Mouse (Mus musculus) heart, embryonic 11.5 days (tissue): ENCODE data around the gene Mif4gd. TPM values are rescaled to one million over a fixed set of nuclear protein-coding genes. Genes with fewer than 3 reads are reported as not detected.

Source experiments
- ATAC-seq: fragments of 200-750 bp; cut with Nextera tagmentation; replicated peaks from 2 replicates; pipeline ENCODE4 v1.8.0; 2017; ENCODE audit warnings: moderate library complexity; ENCODE audit not compliant: insufficient number of reproducible peaks, low FRiP score, low TSS enrichment
- H3K27ac ChIP-seq: fragments of 300-500 bp; sonication (generic); 2 replicates; pipeline ENCODE4 v1.5.1; 2014; ENCODE audit warnings: mild to moderate bottlenecking, low read depth, low read length
- H3K27me3 ChIP-seq: fragments of 300-500 bp; sonication (generic); 2 replicates; pipeline ENCODE4 v1.6.1; 2014; ENCODE audit warnings: mild to moderate bottlenecking, low read length, mixed read lengths; ENCODE audit not compliant: control insufficient read depth, insufficient read depth
- H3K36me3 ChIP-seq: fragments of 300-500 bp; sonication (generic); 2 replicates; pipeline ENCODE4 v1.6.1; 2014; ENCODE audit warnings: mild to moderate bottlenecking, low read length, moderate library complexity, mixed read lengths; ENCODE audit not compliant: control insufficient read depth, insufficient read depth
- H3K4me1 ChIP-seq: fragments of 300-500 bp; sonication (generic); 2 replicates; pipeline ENCODE4 v1.6.1; 2014; ENCODE audit warnings: low read length; ENCODE audit not compliant: control insufficient read depth, insufficient read depth
- H3K4me2 ChIP-seq: fragments of 300-500 bp; sonication (generic); 2 replicates; pipeline ENCODE4 v1.6.1; 2014; ENCODE audit warnings: mild to moderate bottlenecking, moderate library complexity
- H3K4me3 ChIP-seq: fragments of 300-500 bp; sonication (generic); 2 replicates; pipeline ENCODE4 v1.5.1; 2014; ENCODE audit warnings: low read depth, low read length
- H3K9ac ChIP-seq: fragments of 300-500 bp; sonication (generic); 2 replicates; pipeline ENCODE4 v1.6.1; 2014; ENCODE audit warnings: mild to moderate bottlenecking, low read depth, low read length, moderate library complexity
- H3K9me3 ChIP-seq: fragments of 300-500 bp; sonication (generic); replicated peaks from 2 replicates; pipeline ENCODE4 v1.6.1; 2016; ENCODE audit warnings: low read length; ENCODE audit not compliant: control insufficient read depth
- WGBS: fragments of 180-500 bp; shearing (Covaris S2); extraction: QIAGEN DNeasy Blood & Tissue Kit; methylation state at CpG from one replicate; pipeline ENCODE4 v1.1.7; 2014; ENCODE audit not compliant: insufficient replicate concordance; 5-methylcytosine and 5-hydroxymethylcytosine counted together
- polyA plus RNA-seq: library from polyadenylated mRNA; unstranded; fragments of >200 nt; fragmentation: Nextera tagmentation; extraction: Ambion mirVana; gene quantifications from 2 replicates; pipeline ENCODE4 v1.2.1, GENCODE M21; 2014

The Mif4gd gene
- polyA plus RNA-seq, 1 experiment from 2014 or later, result 22.7 TPM

GRCm38 (mm10) chr11:115619949-115620348 lies 7.2 kb upstream of the Mif4gd start:
- no peaks in the 10 kb centered on the region for H3K27me3 ChIP-seq
- H3K9me3 ChIP-seq, result no peaks in the 10 kb centered on the region
- H3K4me2 ChIP-seq, result no peak overlapping the region
- H3K4me3 ChIP-seq, result no peak overlapping the region
- H3K27ac ChIP-seq, result no peak overlapping the region
- peaks cover 18% of the 10 kb centered on the region for H3K36me3 ChIP-seq
- no peak overlapping the region for H3K9ac ChIP-seq
- WGBS, result 93% methylated on average over 7 of the region's 7 CpGs
- no peak for ATAC-seq
- H3K4me1 ChIP-seq, result peaks cover 2% of the 10 kb centered on the region; the same call in 1 of the 2 replicates

GRCm38 (mm10) chr11:115618732-115619516 lies 6.2 kb upstream of the Mif4gd start:
- Histone ChIP-seq H3K4me2 (no peak overlapping the region), H3K27me3 (no peaks in the 10 kb centered on the region), H3K4me1 (peaks cover 6% of the 10 kb centered on the region), H3K9ac (no peak overlapping the region), H3K4me3 (no peak overlapping the region), H3K9me3 (no peaks in the 10 kb centered on the region), H3K36me3 (peaks cover 18% of the 10 kb centered on the region), H3K27ac (no peak overlapping the region)
- 85% methylated on average over 16 of the region's 16 CpGs for WGBS
- no peak for ATAC-seq

DNA sequence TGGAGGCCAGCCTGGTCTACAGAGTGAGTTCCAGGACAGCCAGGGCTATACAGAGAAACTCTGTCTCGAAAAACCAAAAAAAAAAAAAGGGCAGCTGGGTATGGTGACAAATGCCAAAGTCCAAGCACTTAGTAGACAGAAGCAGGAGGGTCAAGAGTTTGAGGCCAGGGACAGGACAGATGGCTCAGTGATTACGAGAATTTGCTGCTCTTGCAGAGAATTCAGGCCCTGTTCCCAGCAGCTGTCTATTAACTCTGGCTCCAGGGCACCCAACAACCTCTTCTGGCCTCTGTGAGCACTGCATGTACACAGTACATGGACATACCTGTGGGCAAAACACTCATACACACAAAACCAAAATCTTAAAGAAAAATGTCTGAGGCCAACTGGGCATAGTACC lies 5.2 kb upstream of the Mif4gd start:
- no peaks in the 10 kb centered on the region for H3K9me3 ChIP-seq
- H3K9ac ChIP-seq, result no peak overlapping the region
- ATAC-seq, result no peak
- H3K4me2 ChIP-seq, result no peak overlapping the region
- 88% methylated on average over 2 of the region's 2 CpGs for WGBS
- no peak overlapping the region for H3K4me3 ChIP-seq
- H3K27ac ChIP-seq, result no peak overlapping the region
- H3K36me3 ChIP-seq, result peaks cover 15% of the 10 kb centered on the region
- H3K27me3 ChIP-seq, result no peaks in the 10 kb centered on the region
- peaks cover 14% of the 10 kb centered on the region for H3K4me1 ChIP-seq

- no peak overlapping the region for H3K27ac ChIP-seq
- no peak overlapping the region for H3K4me2 ChIP-seq
- H3K4me1 ChIP-seq, result peaks cover 14% of the 10 kb centered on the region
- no peak overlapping the region for H3K9ac ChIP-seq
- no peaks in the 10 kb centered on the region for H3K9me3 ChIP-seq
- peaks cover 7% of the 10 kb centered on the region for H3K36me3 ChIP-seq
- 69% methylated on average over 6 of the region's 6 CpGs for WGBS
- no peak for ATAC-seq
- H3K4me3 ChIP-seq, result no peak overlapping the region
- H3K27me3 ChIP-seq, result no peaks in the 10 kb centered on the region
These were observed 4.1 kb upstream of the Mif4gd start for GRCm38 (mm10) chr11:115616893-115617292.

- Histone ChIP-seq H3K4me2 (no peak overlapping the region), H3K9me3 (no peaks in the 10 kb centered on the region), H3K9ac (no peak overlapping the region), H3K4me1 (peaks cover 18% of the 10 kb centered on the region), H3K27me3 (no peaks in the 10 kb centered on the region), H3K27ac (no peak overlapping the region), H3K36me3 (peaks cover 7% of the 10 kb centered on the region), H3K4me3 (no peak overlapping the region)
- no peak for ATAC-seq
- 92% methylated on average over 7 of the region's 7 CpGs for WGBS
These were observed 3.6 kb upstream of the Mif4gd start for GRCm38 (mm10) chr11:115616371-115616770.

DNA sequence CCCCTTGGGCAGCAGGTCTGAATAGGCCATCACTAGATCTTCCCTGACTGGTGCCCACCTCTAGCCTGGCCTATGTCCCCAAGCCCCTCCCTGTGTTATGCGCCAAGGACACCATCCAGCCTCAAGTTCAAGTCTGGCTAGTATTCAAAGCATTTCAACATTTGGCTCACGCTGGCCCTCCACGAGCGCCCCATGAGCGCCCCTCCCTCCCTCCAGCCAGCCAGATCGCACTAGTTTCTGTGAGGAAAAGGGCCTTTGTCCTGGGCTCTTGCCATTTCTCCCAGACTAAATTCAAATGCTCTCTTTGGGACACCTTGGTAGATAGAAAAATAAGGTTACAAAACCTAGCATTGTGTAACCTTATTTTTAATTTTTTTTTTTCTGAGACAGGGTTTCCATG lies 3.1 kb upstream of the Mif4gd start:
- H3K4me3 ChIP-seq, result no peak overlapping the region
- 91% methylated on average over 6 of the region's 6 CpGs for WGBS
- H3K27ac ChIP-seq, result no peak overlapping the region
- no peaks in the 10 kb centered on the region for H3K27me3 ChIP-seq
- no peak overlapping the region for H3K9ac ChIP-seq
- H3K4me2 ChIP-seq, result no peak overlapping the region
- ATAC-seq, result no peak
- no peaks in the 10 kb centered on the region for H3K9me3 ChIP-seq
- peaks cover 18% of the 10 kb centered on the region for H3K4me1 ChIP-seq
- peaks cover 7% of the 10 kb centered on the region; the same call in 1 of the 2 replicates for H3K36me3 ChIP-seq

DNA sequence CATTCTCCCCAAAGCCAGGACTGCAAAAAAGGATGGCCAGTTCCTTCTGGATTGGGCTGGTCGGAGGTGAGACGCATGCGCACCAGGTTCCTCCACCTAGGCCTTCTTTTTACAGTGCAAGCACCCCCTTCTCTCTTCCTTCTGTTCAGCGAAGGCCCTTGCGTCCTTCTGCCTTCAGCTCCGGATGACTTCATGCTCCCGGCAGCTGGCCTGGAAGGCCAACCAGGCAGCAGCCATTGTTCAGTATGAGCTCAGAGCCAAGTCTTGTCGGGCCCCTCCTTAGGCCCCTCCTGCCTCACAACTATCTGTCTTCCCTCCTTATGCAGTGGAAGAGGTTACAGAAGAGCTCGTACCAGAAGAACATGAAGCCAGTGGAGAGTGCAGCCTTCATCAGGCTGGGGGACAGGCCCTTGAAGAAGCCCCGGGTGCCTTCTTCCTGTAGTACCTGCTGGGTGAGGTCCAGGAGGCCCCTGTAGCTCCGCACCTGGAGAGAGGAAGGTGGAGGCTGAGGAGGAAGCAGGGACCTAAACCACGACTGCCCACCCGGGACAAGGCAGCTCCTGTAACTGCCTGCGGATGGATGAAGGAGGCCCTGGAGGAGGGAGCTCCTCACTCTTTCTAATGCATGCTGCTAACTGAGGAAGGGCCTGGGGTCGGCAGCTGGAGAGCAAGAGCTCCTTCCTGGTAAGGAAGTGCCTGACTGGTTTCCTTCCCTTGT lies 2.5 kb upstream of the Mif4gd start:
- H3K9me3 ChIP-seq, result no peaks in the 10 kb centered on the region
- no peak overlapping the region for H3K9ac ChIP-seq
- no peak overlapping the region for H3K4me3 ChIP-seq
- H3K4me2 ChIP-seq, result no peak overlapping the region
- ATAC-seq, result no peak
- peaks cover 7% of the 10 kb centered on the region; the same call in 1 of the 2 replicates for H3K36me3 ChIP-seq
- no peak overlapping the region for H3K27ac ChIP-seq
- H3K4me1 ChIP-seq, result peaks cover 18% of the 10 kb centered on the region
- no peaks in the 10 kb centered on the region for H3K27me3 ChIP-seq
- WGBS, result 77% methylated on average over 15 of the region's 15 CpGs

DNA sequence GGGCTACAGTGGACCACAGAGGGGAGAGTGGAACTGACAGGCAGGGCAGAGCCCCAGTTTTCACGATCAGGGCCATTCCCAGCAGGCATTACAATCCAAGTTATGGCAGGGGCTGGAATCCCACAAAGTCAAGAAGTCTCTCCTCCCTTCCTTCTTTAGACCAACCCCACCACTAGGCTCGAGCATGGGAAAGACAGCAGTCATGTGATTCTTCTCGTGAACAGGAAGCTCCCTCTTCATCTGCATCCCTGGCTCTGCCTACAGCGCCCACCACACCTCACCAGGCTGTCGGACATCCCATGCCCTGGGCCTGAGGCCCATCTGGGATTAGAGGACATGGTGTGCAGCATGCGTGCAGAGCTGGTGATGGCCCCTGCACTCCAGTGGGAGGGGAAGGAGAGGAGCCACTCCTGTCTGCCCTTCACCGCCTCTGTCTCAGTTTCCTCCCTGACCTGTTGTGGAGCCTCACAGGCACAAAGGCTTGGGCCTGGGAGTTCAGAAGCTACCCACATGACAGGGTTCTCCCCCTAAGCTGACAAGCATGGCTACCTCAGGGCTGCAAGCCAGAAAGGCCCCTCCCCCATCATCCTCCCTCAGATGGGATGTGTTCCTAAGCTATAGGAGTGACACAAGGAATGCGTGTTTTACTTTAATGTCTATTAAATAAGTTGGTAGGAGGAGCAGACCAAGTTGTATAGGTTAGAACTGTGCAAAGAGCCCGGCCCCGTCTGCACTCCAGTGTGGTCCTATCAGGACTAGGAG lies 1.8 kb upstream of the Mif4gd start:
- Histone ChIP-seq H3K4me3 (no peak overlapping the region), H3K27ac (no peak overlapping the region), H3K36me3 (peaks cover 7% of the 10 kb centered on the region; the same call in 1 of the 2 replicates), H3K9ac (no peak overlapping the region), H3K9me3 (no peaks in the 10 kb centered on the region), H3K4me2 (no peak overlapping the region), H3K4me1 (peaks cover 18% of the 10 kb centered on the region), H3K27me3 (no peaks in the 10 kb centered on the region)
- WGBS, result 83% methylated on average over 10 of the region's 10 CpGs
- no peak for ATAC-seq
